Mouse (Mus musculus) heart, postnatal 14 days (tissue): ENCODE data around the gene Btbd9. TPM values are rescaled to one million over a fixed set of nuclear protein-coding genes. Genes with fewer than 3 reads are reported as not detected.

Experiments
- DNase-seq, 2 experiments: peaks; one replicate each; pipeline ENCODE4 v3.0.0; 2021 to 2022
- intact Hi-C: fragments of 180-260 bp; cut with DNase I; formaldehyde crosslinking; loops from one replicate; pipeline ENCODE4 v1.15.1; 2025
- total RNA-seq, 2 experiments: library from RNA; stranded (reverse); gene quantifications; 2 replicates each; pipeline ENCODE4 v1.2.3; 2021

Gene Btbd9
- total RNA-seq, 2 experiments from 2014 or later, result 20.9 to 22.4 TPM

DNA sequence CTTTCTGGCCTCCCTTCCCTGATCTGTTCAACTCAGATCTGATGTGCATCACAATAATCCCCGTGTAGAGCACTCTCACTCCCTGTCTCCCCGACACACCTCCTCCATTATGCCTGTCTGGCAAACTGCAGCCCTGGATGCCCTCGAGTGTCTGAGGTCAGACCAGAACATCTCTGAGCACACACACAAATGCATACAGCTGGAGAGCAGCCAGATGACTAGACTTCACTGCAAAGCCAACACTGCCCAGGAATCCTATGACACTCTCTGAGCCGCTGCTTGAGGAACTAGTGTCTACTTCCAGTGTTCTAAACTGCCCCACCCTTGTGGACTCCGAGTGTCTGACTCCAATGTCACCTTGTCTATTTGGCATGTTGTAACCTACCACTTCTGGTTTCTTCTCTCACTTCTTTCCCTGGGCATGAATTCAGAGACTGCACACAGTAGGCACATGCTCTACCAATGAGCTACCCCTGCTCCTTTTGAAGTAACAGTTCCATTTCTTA, 112.0 kb downstream of the Btbd9 start:
- intact Hi-C loops, result no loop called here
- DNase-seq, result no peak

DNA sequence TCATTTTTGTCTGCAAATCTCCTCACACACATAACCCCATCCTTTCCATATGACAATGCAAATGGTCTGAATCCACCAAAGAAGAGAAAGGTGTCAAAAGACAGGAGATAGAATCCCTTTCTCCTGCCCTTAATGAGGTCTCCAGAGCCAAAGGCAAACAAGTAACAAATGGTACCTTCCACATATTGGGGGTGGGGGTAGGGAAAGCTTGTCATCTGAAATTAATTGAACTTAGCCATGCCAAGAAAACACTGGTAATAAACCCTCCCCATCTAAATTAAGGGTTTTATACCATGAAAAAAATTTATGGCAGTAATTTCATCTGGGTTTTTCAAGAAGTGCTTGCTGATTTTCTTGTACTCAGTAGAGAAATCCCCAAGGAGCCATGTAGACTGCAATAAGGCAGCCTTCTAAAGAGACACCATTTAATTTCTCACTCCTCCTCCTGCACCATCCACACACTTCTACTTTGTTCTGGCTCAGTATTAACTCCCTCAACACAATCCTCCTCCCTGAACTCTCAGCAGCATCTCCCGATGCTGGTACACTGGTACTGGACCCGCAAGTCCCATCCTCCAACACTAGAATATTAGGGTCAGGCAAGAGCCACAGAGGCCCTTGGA, 115.5 kb downstream of the Btbd9 start:
- intact Hi-C loops, result no loop called here

DNA sequence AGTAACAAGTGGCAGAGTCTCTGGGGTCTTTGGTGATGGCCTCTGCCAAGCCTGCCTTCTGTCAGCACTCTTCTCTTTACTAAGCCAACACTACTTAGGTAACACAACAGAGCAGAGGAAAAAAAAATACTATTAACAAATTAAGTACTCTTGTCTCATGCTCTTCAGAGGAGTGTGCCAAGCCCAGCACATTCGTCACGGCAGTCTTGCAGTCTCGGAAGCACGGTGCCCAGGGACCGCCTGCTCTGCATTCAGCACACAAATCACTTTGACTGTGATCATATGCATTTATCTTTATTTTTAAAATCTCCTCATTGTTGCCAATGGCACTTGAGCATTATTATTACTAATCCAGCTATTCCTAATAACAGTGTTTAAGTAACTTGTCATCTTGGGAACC, 116.6 kb downstream of the Btbd9 start:
- DNase-seq, result no peak
- intact Hi-C loops, result loop anchor here (5.0 kb wide), 3 partner anchors 128 to 347 kb away; no protein-coding TSS in a partner anchor

More for the DNA sequence above, 115.5 kb downstream of the Btbd9 start:
- DNase-seq, result no peak

DNA sequence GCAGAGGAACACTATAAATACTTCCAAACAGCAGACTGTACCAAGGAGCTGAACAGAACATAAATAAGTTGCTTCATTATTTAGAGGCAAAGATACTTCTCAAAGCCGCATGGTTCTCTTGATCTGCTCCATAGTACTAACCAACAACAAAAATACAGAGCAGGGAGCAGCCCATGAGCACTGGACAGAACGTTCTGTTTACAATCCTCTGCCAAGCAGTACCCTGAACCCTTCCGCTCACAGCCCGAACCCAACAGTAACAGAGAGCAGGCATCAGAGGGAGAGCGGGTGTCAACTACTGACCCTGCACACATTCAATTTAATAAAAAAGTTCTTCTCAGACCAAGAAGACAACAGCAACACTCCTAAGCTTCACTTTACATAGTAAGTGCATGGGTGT, 117.4 kb downstream of the Btbd9 start:
- DNase-seq, result no peak
- intact Hi-C loops, result loop anchor here (5.0 kb wide), 3 partner anchors 128 to 347 kb away; no protein-coding TSS in a partner anchor

DNA sequence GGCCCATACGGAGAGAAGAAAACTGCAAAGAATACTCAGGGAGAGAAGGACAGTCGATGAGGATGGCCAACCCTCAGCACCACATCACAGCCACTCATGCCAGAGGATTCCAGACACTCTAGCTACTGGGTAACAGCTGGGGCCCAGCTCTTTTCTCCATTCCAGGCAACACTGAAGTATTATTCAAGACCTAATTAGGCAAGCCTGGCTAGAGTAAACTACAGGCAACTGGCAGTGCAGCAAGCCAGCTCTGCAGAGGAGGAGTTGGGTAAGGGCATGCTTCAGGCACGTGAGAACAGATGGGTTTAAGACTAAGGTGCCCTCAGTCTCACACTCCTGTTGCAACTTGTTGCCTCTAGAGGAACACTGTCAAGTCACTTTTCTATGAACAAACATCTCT, 118.0 kb downstream of the Btbd9 start:
- intact Hi-C loops, result loop anchor here (5.0 kb wide), 3 partner anchors 129 to 346 kb away; no protein-coding TSS in a partner anchor
- DNase-seq, result peak in 1 of 2 experiments; percentile 28

DNA sequence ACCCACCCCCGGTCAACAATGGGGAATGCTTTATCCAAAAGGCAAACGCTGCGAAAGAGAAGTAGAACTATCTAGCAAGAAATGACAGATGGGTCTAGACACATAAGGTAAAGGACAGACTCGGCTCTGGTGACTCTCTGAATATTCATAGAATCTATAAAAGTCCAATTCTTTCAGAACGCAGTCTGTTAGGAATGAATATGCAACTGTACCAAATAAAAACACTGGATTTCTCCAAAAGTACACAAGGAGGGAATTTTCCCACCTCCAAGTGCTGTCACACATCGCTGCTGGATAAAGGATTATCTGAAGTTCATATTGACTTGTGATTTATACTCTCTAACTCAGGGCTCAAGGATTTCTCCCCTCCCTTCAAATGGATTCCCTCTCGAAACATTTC, 118.8 kb downstream of the Btbd9 start:
- DNase-seq, result no peak
- intact Hi-C loops, result loop anchor here (5.0 kb wide), 3 partner anchors 130 to 345 kb away; no protein-coding TSS in a partner anchor

DNA sequence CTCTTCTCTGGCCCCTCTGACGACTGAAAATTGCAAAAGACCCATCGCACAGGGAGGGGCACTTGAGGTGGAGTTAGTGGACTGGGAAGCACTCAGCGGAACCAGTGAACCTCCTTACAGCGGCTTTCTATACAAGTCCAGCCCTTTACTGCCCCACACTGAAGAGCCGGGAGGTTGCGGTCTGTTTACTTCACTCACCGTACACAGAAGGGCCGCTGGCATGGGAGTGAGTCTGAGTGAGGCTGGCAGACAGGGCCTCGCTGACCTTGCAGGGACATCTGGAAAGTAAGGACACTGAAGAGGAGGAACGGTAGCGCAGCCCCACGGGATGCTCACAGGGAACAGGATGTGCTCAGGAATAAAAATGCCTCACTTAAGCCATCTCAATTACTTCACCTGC, 120.0 kb downstream of the Btbd9 start:
- intact Hi-C loops, result loop anchor here (5.0 kb wide), 3 partner anchors 131 to 344 kb away; no protein-coding TSS in a partner anchor
- DNase-seq, result peak in 1 of 2 experiments; percentile 34

DNA sequence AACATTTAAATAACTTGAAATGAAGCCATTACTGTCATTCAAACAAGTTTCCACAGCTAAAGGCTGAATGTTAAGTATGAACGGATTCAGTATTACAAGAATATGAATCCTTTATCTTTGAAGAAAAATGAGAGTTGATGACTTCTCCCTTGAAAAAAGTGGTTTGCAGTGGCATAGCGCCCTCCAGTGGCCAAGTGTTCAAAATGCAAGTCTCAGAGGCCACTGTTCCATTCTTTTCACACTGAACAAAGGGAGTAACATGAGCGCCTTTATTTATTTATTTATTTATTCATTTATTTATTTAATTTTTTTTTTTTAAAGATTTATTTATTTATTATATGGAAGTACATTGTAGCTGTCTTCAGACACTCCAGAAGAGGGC, 121.4 kb downstream of the Btbd9 start:
- intact Hi-C loops, result loop anchor here (2.0 to 5.0 kb wide), 7 partner anchors 132 to 566 kb away; no protein-coding TSS in a partner anchor
- DNase-seq, result peak; percentile 83 to 85

DNA sequence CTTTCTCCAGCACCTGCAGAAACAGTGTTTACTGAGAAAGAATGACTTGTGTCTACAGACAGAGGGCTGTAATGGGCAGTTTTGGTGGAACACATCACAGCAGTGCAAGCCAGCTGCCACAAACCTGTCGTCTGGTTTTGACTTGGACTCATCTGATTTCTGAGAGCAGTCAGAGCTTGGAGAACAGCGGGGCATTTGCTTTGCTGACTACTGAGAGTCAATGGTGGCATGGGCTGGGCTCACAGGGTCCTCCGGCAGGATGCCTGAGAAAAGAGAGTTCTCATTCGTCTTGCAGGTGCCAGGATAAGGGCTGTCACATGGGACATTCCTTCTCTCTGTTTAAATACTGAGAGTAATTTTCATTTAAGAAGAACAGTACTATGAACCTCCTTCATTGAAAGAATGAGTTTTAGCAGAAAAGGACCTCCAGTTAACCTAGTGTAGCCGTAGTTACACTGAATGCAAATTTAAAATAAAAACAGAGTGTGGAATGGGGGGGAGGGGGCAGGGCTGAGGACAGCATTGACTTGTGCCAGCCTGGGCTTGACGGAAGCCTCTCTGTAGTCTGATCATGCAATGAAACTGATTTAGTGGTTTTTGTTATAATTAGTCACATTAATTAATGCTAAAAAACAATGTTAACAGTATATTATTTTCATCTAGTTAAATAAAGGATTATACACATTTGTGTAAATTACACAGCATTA, 122.0 kb downstream of the Btbd9 start:
- DNase-seq, result no peak
- intact Hi-C loops, result loop anchor here (2.0 to 5.0 kb wide), 4 partner anchors 363 to 566 kb away; no protein-coding TSS in a partner anchor

DNA sequence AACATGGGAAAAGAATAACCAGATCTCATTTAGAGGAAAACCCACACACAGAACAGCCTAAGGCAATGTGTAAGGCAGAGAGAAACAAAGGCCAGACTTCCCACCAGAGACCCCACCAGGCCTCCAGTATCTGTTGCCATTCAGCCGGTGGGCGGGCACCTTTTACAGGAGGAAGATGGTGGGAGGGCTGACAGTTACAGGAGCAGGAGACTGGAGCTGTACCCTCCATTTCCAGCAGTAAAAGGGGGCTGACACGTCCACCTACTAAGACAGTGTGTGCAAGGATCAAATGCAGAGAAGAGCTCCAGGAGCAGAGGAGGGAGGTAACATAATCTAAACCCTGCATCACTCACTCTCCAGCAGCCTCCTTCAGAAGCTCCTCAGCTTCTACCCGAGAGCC, 123.0 kb downstream of the Btbd9 start:
- intact Hi-C loops, result loop anchor here (5.0 kb wide), 1 partner anchor 364 kb away; no protein-coding TSS in a partner anchor
- no peak for DNase-seq

DNA sequence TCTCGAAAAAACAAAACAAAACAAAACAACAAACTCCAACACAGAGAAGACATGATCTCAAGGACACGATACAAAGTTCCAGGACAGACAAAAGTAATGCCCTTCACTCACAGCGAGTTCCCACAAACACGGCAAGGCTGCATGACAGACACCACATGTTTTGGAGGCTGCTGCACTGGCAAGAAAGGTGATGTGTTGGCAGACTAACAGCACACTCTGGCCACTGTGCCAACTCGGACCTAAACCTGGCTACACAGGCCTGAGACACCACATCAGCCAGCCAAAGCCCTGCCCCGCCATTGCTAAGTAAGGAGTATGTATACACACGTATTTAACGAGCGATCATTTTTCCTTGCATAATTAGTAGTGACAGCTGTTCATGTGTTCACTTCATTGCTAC, 123.9 kb downstream of the Btbd9 start:
- intact Hi-C loops, result loop anchor here (5.0 kb wide), 1 partner anchor 365 kb away; no protein-coding TSS in a partner anchor
- DNase-seq, result peak in 1 of 2 experiments; percentile 35

DNA sequence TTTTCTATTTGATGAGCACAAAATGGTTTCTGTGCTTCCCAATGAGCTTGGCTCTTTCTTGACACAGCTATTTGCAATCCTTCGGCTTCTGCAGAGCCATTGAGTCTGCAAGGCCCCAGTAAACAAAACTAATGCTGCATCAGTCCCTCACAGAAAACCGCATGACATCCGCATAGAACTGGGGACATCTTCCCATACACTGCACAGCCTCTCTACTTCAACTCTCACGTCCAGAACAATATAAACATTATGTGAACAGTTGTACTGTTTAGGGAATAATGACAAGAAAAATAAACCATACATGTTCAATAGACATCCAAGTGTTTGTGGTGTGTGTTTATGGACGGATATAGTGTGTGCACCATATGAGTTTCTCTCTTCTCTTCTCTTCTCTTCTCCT, 127.7 kb downstream of the Btbd9 start:
- intact Hi-C loops, result no loop called here

DNA sequence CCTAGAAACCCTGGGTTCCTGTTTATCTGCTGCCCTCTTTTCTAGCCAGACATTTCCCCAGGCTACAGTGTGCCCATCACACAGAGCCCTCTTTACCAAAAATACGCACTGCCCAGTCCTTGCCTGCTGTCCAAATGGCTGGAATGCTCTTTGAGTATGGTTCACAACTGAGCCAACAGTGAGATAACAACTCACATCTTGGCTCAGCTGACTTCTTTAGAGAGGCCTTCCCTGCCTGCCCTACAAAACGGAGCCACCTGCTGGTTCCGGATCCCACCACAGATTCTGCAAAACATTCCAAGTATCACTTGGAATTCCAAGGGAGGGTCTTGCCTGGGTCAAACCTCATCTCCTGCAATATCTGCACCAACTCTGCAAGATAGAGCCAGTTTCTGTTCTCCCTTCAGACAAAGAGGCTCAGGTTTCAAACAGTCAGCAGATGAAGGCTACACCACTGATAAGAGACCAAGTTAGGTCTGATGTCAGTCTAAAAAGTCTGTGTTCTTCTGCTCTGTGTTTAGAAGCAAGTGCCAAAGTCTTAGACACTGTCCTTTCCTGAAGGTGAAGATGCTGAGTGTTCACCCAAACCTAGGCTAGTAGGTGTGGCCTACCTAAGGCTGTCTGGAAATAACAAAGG, 130.4 kb downstream of the Btbd9 start:
- DNase-seq, result peak in 1 of 2 experiments; percentile 34
- intact Hi-C loops, result no loop called here

More for the DNA sequence above, 127.7 kb downstream of the Btbd9 start:
- DNase-seq, result no peak

DNA sequence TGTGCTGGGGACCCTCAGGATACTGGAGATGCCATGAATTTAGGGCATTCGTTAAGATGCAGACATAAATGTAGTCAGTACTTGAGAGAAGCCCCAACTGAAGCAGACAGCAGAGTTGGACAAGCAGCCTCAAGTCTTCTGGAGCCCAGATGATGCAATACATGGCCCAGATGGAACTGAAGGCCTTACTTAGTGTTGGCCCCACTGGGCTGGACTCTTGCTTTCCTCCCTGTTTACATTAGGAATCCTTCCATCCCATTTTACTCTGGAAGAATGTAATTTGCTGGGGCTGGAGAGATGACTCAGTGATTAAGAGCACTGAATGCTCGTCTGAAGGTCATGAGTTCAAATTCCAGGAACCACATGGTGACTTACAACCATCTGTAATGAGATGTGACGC, 136.6 kb downstream of the Btbd9 start:
- no peak for DNase-seq
- intact Hi-C loops, result loop anchor here (5.0 kb wide), 1 partner anchor 87 kb away; no protein-coding TSS in a partner anchor

DNA sequence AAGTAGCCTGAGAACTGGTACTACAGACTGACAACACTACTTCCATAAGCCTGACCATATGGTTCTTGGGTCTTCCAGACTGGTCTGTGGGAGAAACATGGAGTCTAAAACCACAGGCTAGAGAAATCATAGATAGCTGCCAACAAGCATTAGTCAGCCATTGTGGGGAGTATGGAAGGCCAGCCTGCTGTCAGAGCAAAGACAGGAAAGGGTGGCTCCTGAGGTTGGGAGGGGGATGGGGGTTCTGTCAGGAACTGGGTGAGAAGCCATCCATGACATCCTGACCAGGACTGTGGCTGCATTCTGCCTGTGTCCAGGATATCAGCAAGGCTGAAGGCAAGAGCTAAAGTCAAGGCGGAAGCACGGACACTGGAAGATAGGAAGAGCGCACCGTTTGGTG, 137.5 kb downstream of the Btbd9 start:
- DNase-seq, result peak in 1 of 2 experiments; percentile 29

DNA sequence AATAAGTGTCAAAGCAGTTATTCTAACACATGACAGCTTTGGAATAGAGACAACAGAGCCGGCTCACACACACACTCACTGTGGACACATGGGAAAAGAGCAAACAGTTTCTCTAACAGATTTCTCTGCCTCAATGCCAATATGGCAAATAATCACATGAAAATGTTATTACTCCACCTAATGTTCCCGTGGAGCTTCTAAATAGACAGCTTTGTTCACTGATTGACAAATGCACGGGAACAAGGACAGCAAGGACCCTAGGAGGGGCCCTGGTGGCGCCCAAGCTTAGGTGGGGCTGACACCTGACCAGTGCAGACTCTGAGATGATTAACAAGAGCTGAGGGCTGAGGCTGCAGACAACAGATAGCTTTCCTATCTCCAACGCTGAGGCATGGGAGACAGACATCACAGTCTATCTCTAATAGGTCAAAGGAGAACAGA, 140.2 kb downstream of the Btbd9 start:
- no peak for DNase-seq
- intact Hi-C loops, result no loop called here

More for the DNA sequence above, 137.5 kb downstream of the Btbd9 start:
- intact Hi-C loops, result no loop called here

DNA sequence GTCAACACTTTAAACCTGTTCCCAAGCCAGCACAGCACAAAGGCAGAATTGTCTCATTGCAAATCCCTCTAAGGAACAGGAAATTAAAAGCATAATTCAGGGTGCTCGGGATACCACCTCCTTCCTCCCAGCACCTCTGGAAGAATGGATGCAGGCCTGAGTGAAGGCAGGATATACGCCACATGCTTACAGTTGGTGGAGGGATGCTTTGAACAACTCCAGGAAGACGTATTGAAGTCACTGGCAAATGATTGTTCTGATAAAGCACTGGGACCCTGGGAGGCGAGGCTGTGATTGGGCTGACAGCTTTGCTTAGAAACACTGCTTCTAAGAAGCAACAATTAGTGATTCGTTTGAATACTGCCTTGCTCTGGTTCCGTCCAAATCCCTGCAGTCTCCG, 140.8 kb downstream of the Btbd9 start:
- intact Hi-C loops, result no loop called here
- DNase-seq, result no peak

DNA sequence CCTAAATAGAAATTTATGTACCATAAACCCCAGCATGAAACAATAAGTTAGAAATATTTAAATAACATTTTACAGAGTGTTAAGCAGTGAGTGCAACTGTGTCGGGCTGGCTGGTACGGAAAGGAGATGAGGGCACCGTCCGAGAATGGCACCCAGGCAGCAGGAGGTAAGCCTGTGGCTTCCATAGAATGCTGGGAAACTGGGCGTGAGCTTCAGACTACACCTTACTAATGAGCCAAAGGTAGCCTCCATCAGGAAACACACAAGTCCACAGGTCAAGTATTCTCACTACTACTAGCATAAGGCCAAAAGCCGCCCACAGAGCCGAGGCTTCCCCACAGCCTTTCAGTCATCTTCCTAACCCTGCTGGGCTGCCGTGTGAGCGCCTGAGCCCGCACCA, 144.2 kb downstream of the Btbd9 start:
- no peak for DNase-seq
- intact Hi-C loops, result no loop called here

DNA sequence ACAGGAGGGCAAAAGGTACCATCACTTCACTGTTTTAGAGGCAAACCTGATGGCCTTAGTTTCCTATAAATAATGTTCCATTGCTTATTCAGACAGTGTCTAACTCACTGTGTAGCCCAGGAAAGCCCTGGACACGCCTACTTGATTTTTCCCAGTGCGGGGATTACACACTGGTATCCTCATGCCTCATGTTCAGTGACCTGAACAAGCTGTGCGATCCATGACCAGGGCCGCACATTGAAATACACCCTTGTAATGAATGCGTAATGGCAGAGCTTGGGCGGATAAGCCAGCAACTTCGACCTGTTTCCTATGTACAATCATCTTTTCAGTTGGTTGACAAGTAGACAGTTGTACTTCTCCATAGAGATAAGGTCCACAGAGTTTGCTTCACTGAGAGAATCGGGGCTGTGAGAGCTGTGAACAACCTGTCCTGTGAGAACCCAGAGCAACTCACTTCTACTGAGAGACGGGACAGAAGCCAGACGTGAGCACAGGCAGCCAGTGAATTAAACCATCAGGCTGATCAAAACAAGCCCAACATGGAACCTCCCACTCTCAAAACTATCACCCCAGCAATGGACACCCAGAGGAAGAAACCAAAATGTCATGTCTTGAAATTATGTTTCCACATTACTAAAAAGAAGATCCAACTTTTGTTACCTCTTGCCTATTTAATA, 145.2 kb downstream of the Btbd9 start:
- DNase-seq, result no peak
- intact Hi-C loops, result no loop called here

DNA sequence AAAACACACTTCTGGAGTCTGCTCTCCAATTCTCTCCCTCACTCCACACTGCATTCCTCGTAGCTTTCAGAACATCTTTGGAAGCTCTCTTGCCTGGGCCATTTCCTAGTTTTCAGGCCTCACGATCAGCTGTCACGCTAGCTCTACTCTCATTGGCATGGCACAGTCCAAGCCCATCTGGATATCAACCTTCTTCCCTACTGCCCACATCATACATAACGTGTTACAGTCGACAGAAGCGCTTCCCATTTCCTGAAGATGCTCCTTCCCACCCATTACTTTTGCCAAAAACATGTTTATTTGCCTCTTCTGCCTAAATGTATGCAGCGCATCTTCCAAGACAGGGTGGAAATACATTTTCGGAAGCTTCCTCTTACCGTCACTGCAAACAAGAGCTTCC, 147.6 kb downstream of the Btbd9 start:
- DNase-seq, result no peak
- intact Hi-C loops, result no loop called here
